Comparison of ENCODE assay signal across 8 mouse cellular contexts in genomic region chrX:19237738-19238261, GRCm38 (mm10).
A peak's percentile ranks its signal among the peaks of the same experiment; 100 is the strongest.
DNase-seq lines count a peak whose midpoint lies in the region; ATAC-seq and TF ChIP-seq lines count a peak whose summit lies in the region.

No protein-coding gene starts in this region.

- peak; percentile 0 for DNase-seq in gastrocnemius, adult 18-20 months (ENCODE audit: low spot score)
- DNase-seq in gastrocnemius, adult 8-10 months (ENCODE audit: low spot score in 2 of 2): no peak
- DNase-seq in embryo, embryonic 11 days: peak; percentile 55
- DNase-seq in heart, adult 18-20 months: peak; percentile 25 to 30
- DNase-seq in kidney, adult 2 months: peak; percentile 73
- DNase-seq in limb, embryonic 14.5 days (ENCODE audit: low spot score): no peak
- peak; percentile 53 for DNase-seq in midbrain, embryonic 14.5 days
- no peak for DNase-seq in spleen, adult 2 months (ENCODE audit: low read depth in 1 of 2, low spot score in 2 of 2)

- peak overlapping the region; percentile 48; the same call in 1 of the 2 replicates for H3K9ac ChIP-seq in limb, embryonic 14.5 days (ENCODE audit: low read depth, low read length, severe bottlenecking)
- H3K9ac ChIP-seq in midbrain, embryonic 14.5 days (replicated peaks; ENCODE audit: low read length): peak overlapping the region; percentile 42; the same call in 1 of the 2 replicates

- peak overlapping the region; percentile 79 for H3K4me3 ChIP-seq in kidney, adult 2 months (ENCODE audit: insufficient read depth, low read depth, low read length)
- peak overlapping the region; percentile 42 for H3K4me3 ChIP-seq in limb, embryonic 14.5 days (replicated peaks; ENCODE audit: low read length)
- peak overlapping the region; percentile 42 for H3K4me3 ChIP-seq in midbrain, embryonic 14.5 days (replicated peaks; ENCODE audit: low read depth, low read length)
- H3K4me3 ChIP-seq in spleen, adult 2 months (ENCODE audit: extremely low read depth, insufficient read depth, insufficient read length): peak overlapping the region; percentile 52

- H3K27ac ChIP-seq in kidney, adult 2 months (ENCODE audit: insufficient read depth, low read depth, low read length): peak overlapping the region; percentile 59; the same call in 1 of the 2 replicates
- H3K27ac ChIP-seq in limb, embryonic 14.5 days (replicated peaks; ENCODE audit: low read depth, low read length): no peak overlapping the region
- no peak overlapping the region for H3K27ac ChIP-seq in midbrain, embryonic 14.5 days (replicated peaks; ENCODE audit: low read depth, low read length)
- H3K27ac ChIP-seq in spleen, adult 2 months (ENCODE audit: insufficient read depth, low read length): no peak overlapping the region

- ATAC-seq in limb, embryonic 14.5 days (ENCODE audit: low FRiP score, low read depth): peak; percentile 82
- ATAC-seq in midbrain, embryonic 14.5 days (ENCODE audit: low FRiP score, low TSS enrichment): peak; percentile 90

- no peaks in the 10 kb centered on the region for H3K9me3 ChIP-seq in limb, embryonic 14.5 days (ENCODE audit: control insufficient read depth, low read length)
- H3K9me3 ChIP-seq in midbrain, embryonic 14.5 days (ENCODE audit: control insufficient read depth, low read length): no peaks in the 10 kb centered on the region

- 0% methylated on average over 26 of the region's 26 CpGs for WGBS in kidney, adult 2 months
- 17% methylated on average over 8 of the region's 26 CpGs for WGBS in limb, embryonic 14.5 days
- WGBS in midbrain, embryonic 14.5 days: 13% methylated on average over 23 of the region's 26 CpGs
- 28% methylated on average over 26 of the region's 26 CpGs for WGBS in spleen, adult 2 months

- TF ChIP-seq POLR2A in kidney, adult 2 months (IDR thresholded peaks at IDR 0.05; ENCODE audit: low read depth, low read length): no peak
- TF ChIP-seq POLR2A in limb, embryonic 14.5 days (IDR thresholded peaks at IDR 0.05; ENCODE audit: borderline replicate concordance, extremely low read depth, insufficient read depth, insufficient read length): no peak
- no peak for TF ChIP-seq POLR2A in spleen, adult 2 months (IDR thresholded peaks at IDR 0.05; ENCODE audit: low read depth, low read length)

- H3K36me3 ChIP-seq in kidney, adult 2 months (ENCODE audit: control insufficient read depth, insufficient read depth, low read length): no peaks in the 10 kb centered on the region
- no peaks in the 10 kb centered on the region for H3K36me3 ChIP-seq in limb, embryonic 14.5 days (ENCODE audit: control insufficient read depth, insufficient read depth, low read length)
- H3K36me3 ChIP-seq in midbrain, embryonic 14.5 days (ENCODE audit: control insufficient read depth, insufficient read depth, low read length): no peaks in the 10 kb centered on the region
- no peaks in the 10 kb centered on the region for H3K36me3 ChIP-seq in spleen, adult 2 months (ENCODE audit: control insufficient read depth, insufficient read depth, low read length)

- H3K27me3 ChIP-seq in kidney, adult 2 months (replicated peaks; ENCODE audit: control insufficient read depth, insufficient read depth, low read length): no peaks in the 10 kb centered on the region
- H3K27me3 ChIP-seq in limb, embryonic 14.5 days (ENCODE audit: control insufficient read depth, insufficient read depth, low read length): no peaks in the 10 kb centered on the region
- no peaks in the 10 kb centered on the region for H3K27me3 ChIP-seq in midbrain, embryonic 14.5 days (ENCODE audit: control insufficient read depth, insufficient read depth, low read length)
- no peaks in the 10 kb centered on the region; the same call in 1 of the 2 replicates for H3K27me3 ChIP-seq in spleen, adult 2 months (ENCODE audit: control insufficient read depth, insufficient read depth, low read length)

- no peaks in the 10 kb centered on the region for H3K4me1 ChIP-seq in kidney, adult 2 months (ENCODE audit: control insufficient read depth, insufficient read depth, low read length)
- H3K4me1 ChIP-seq in limb, embryonic 14.5 days (ENCODE audit: control insufficient read depth, insufficient read depth, low read length): no peaks in the 10 kb centered on the region
- no peaks in the 10 kb centered on the region for H3K4me1 ChIP-seq in midbrain, embryonic 14.5 days (ENCODE audit: control insufficient read depth, insufficient read depth, low read length)
- peaks cover 3% of the 10 kb centered on the region; the same call in 1 of the 2 replicates for H3K4me1 ChIP-seq in spleen, adult 2 months (ENCODE audit: control insufficient read depth, insufficient read depth, insufficient read length)

- H3K4me2 ChIP-seq in limb, embryonic 14.5 days (replicated peaks; ENCODE audit: low read depth, low read length, severe bottlenecking): peak overlapping the region; percentile 69
- H3K4me2 ChIP-seq in midbrain, embryonic 14.5 days (ENCODE audit: low read length): peak overlapping the region; percentile 68

- TF ChIP-seq CTCF in kidney, adult 2 months (conservative IDR thresholded peaks at IDR 0.05; ENCODE audit: insufficient read depth, insufficient read length, low read depth, low read length): no peak
- TF ChIP-seq CTCF in spleen, adult 2 months (IDR thresholded peaks at IDR 0.05; ENCODE audit: extremely low read depth, insufficient read depth, insufficient read length, insufficient replicate concordance): no peak

Comparison
In these comparisons a context has a peak if more than half of its experiments do, and no peak if none do; other contexts are left out.
1. DNase-seq: peak in gastrocnemius, adult 18-20 months (single experiment), embryo, embryonic 11 days (single experiment), heart, adult 18-20 months (2 of 2), kidney, adult 2 months (single experiment) and midbrain, embryonic 14.5 days (single experiment); none in gastrocnemius, adult 8-10 months (0 of 2), limb, embryonic 14.5 days (single experiment) and spleen, adult 2 months (0 of 2).
2. Peak in every context shown above with its lines, with median percentiles within 50 percentile points of each other: H3K4me3 ChIP-seq.